Mouse (Mus musculus) forebrain, embryonic 16.5 days (tissue): ENCODE measurements around the gene Dcps. TPM values are rescaled to one million over a fixed set of nuclear protein-coding genes. Genes with fewer than 3 reads are reported as not detected.
A peak's percentile ranks its signal among the peaks of the same experiment; 100 is the strongest.

Experiments used
- ATAC-seq: fragments of 200-750 bp; cut with Nextera tagmentation; 2 replicates; pipeline ENCODE4 v1.8.0; 2017; ENCODE audit warnings: mild to moderate bottlenecking, moderate library complexity
- H3K27ac ChIP-seq: fragments of 300-500 bp; sonication (generic); 2 replicates; pipeline ENCODE4 v1.5.1; 2014; ENCODE audit warnings: low read length, control low read depth
- H3K27me3 ChIP-seq: fragments of 300-500 bp; sonication (generic); replicated peaks from 2 replicates; pipeline ENCODE4 v1.6.1; 2014; ENCODE audit warnings: low read length; ENCODE audit not compliant: control insufficient read depth, insufficient read depth
- H3K36me3 ChIP-seq: fragments of 300-500 bp; sonication (generic); 2 replicates; pipeline ENCODE4 v1.6.1; 2014; ENCODE audit not compliant: control insufficient read depth, insufficient read depth
- H3K4me1 ChIP-seq: fragments of 300-500 bp; sonication (generic); replicated peaks from 2 replicates; pipeline ENCODE4 v1.6.1; 2014; ENCODE audit warnings: low read length; ENCODE audit not compliant: control insufficient read depth, insufficient read depth
- H3K4me2 ChIP-seq: fragments of 300-500 bp; sonication (generic); 2 replicates; pipeline ENCODE4 v1.6.1; 2014; ENCODE audit warnings: mild to moderate bottlenecking, low read length, control low read depth
- H3K4me3 ChIP-seq: fragments of 300-500 bp; sonication (generic); replicated peaks from 2 replicates; pipeline ENCODE4 v1.5.1; 2014; ENCODE audit warnings: mild to moderate bottlenecking, low read length, control low read depth
- H3K9ac ChIP-seq: fragments of 300-500 bp; sonication (generic); replicated peaks from 2 replicates; pipeline ENCODE4 v1.6.1; 2014; ENCODE audit warnings: low read depth, low read length, control low read depth
- H3K9me3 ChIP-seq: fragments of 300-500 bp; sonication (generic); 2 replicates; pipeline ENCODE4 v1.6.1; 2016; ENCODE audit warnings: low read length; ENCODE audit not compliant: control insufficient read depth
- WGBS: fragments of 180-500 bp; shearing (Covaris S2); extraction: QIAGEN DNeasy Blood & Tissue Kit; methylation state at CpG from one replicate; pipeline ENCODE4 v1.1.7; 2014; 5-methylcytosine and 5-hydroxymethylcytosine counted together
- polyA plus RNA-seq: library from polyadenylated mRNA; unstranded; fragments of >200 nt; fragmentation: Nextera tagmentation; extraction: Ambion mirVana; gene quantifications from 2 replicates; pipeline ENCODE4 v1.2.1, GENCODE M21; 2015

Gene Dcps
- polyA plus RNA-seq, 1 experiment from 2014 or later: 80.4 TPM

DNA sequence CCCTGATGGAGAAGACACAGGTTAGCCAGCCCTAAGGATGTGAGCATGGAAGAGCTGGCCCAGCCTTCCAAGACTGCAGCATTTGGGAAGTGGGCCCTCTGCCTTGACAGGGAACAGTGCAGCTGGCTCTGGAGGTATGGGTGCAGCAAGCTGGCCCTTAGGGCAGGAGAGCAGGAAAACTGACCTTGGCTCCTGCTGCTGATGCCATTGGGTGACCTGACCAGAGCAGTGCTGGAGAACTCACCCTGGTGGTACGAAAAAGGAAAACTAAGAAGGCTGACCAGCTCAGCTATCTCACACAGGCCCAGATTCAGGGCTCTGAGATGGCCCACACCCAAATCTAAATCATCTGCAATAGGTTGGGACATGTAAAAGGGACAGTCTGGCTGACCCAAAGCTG, 30.0 kb downstream of the Dcps start:
- H3K4me3 ChIP-seq: no peak overlapping the region
- H3K36me3 ChIP-seq: no peaks in the 10 kb centered on the region
- H3K4me2 ChIP-seq: no peak overlapping the region
- H3K9me3 ChIP-seq: no peaks in the 10 kb centered on the region
- no peaks in the 10 kb centered on the region for H3K4me1 ChIP-seq
- no peaks in the 10 kb centered on the region for H3K27me3 ChIP-seq
- H3K9ac ChIP-seq: no peak overlapping the region
- 84% methylated on average over 1 of the region's 1 CpGs for WGBS
- ATAC-seq: no peak
- H3K27ac ChIP-seq: no peak overlapping the region

DNA sequence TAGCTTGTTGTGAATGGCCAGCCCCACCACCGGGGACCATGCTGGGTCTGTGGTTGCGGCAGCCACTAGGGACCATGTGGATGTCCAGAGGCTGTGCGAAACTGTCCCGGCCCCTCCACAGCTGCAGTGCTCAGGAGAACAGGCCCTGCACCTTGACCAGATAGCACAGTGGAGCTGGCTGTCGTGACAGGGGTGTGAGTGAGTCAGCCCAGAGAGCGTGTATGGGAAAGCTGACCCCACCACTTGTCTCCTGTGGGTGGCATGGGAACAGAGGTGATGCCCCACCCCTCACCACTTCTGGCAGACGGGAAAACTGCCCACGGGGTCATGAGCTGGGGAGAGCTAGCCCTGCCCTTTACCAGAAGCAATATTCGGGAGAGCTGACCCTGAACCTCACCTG, 30.7 kb downstream of the Dcps start:
- Histone ChIP-seq H3K4me1 (no peaks in the 10 kb centered on the region), H3K27ac (no peak overlapping the region), H3K27me3 (no peaks in the 10 kb centered on the region), H3K9ac (no peak overlapping the region), H3K36me3 (no peaks in the 10 kb centered on the region), H3K9me3 (no peaks in the 10 kb centered on the region), H3K4me3 (no peak overlapping the region), H3K4me2 (no peak overlapping the region)
- ATAC-seq: no peak
- 92% methylated on average over 9 of the region's 9 CpGs for WGBS

DNA sequence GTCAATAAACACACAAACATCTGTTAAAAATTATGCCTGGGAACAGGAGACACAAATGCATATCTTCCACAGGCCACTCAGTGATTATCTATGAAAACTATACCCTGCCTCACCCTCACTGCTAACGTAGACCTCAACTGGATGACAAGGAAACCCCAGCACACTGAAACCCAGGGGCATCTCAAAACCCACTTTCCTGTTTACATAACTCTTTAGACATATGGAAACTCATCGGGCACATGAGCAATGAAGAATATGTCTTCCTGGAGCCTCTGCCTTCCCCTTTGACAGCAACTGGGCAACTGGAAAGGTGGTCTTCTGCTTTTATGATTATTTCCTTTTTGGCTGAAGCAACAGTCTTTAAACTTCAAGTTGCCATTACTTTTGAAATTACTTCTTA, 33.6 kb downstream of the Dcps start:
- Histone ChIP-seq H3K27me3 (no peaks in the 10 kb centered on the region), H3K9me3 (no peaks in the 10 kb centered on the region), H3K4me1 (no peaks in the 10 kb centered on the region), H3K9ac (no peak overlapping the region), H3K36me3 (no peaks in the 10 kb centered on the region), H3K27ac (no peak overlapping the region), H3K4me2 (no peak overlapping the region), H3K4me3 (no peak overlapping the region)
- WGBS: 91% methylated on average over 2 of the region's 2 CpGs
- ATAC-seq: no peak

DNA sequence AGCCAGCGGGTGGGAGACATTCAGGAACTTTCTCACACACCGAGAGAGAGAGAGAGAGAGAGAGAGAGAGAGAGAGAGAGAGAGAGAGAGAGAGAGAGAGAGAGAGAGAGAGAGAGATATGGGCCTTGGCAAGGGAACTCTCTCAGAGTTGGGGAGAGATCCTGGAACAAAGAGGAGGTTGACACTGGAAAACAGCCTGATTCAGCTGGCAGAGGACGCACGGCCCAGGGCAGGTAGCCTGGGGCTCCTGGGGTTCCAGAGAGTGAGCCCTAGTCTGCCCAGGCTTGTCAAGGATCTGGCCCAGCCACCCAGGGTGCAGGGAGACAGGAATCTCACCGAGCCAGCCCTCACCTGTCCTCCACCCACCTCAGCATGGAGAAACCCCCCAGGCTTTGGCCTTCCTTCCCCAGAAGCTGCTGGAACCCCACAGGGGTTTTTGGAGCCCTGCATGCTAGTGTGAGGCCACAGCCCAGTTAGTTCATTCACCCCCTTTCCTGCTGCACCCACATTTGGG, 36.6 kb downstream of the Dcps start:
- ATAC-seq: no peak
- H3K27ac ChIP-seq: no peak overlapping the region
- H3K9me3 ChIP-seq: no peaks in the 10 kb centered on the region
- H3K36me3 ChIP-seq: no peaks in the 10 kb centered on the region
- no peak overlapping the region for H3K9ac ChIP-seq
- no peaks in the 10 kb centered on the region for H3K27me3 ChIP-seq
- 68% methylated on average over 5 of the region's 5 CpGs for WGBS
- no peak overlapping the region for H3K4me3 ChIP-seq
- no peak overlapping the region for H3K4me2 ChIP-seq
- no peaks in the 10 kb centered on the region for H3K4me1 ChIP-seq

DNA sequence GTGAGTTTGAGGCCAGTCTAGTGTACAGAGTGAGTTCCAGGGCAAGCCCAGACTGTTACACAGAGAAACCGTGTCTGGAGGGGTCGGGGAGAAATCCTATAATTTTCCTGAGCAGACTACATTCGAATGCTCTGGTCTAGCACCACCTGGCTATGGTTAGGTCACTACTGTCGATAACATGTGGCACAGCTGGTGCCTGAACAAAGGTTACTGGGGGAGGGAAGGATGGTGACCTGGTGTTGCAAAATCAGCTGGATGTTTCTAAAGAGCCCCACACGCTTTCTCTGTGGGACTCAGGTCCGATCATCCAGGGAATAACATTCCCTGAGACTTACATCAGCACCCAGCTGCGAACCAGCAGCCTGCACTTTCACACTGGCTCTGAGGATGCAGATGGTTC, 37.8 kb downstream of the Dcps start:
- no peak overlapping the region for H3K4me3 ChIP-seq
- no peaks in the 10 kb centered on the region for H3K4me1 ChIP-seq
- 90% methylated on average over 7 of the region's 7 CpGs for WGBS
- no peak overlapping the region for H3K4me2 ChIP-seq
- no peaks in the 10 kb centered on the region for H3K36me3 ChIP-seq
- no peak overlapping the region for H3K27ac ChIP-seq
- no peaks in the 10 kb centered on the region for H3K9me3 ChIP-seq
- no peaks in the 10 kb centered on the region for H3K27me3 ChIP-seq
- no peak for ATAC-seq
- no peak overlapping the region for H3K9ac ChIP-seq

DNA sequence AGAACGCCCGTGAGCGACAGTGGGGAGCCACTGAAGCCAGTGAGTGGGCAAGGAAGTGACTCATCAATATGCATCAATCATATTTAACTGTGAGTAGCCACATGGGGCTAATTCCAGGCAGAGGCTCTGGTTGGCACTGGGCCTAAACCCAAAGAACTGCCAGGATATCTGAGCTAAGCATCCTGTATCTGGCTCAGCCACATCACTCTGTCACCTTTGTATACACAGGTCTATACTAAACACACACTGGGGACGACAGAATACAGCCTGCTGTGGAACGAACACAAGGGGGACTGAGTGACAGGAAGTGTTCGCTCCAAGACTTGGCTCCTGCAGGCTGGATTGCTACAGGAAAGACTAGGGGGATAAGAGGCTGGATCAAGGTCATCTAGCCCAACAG, 40.3 kb downstream of the Dcps start:
- Histone ChIP-seq H3K27ac (no peak overlapping the region), H3K4me1 (peaks cover 8% of the 10 kb centered on the region), H3K9ac (no peak overlapping the region), H3K27me3 (no peaks in the 10 kb centered on the region), H3K9me3 (no peaks in the 10 kb centered on the region), H3K36me3 (no peaks in the 10 kb centered on the region), H3K4me2 (no peak overlapping the region), H3K4me3 (no peak overlapping the region)
- WGBS: 73% methylated on average over 6 of the region's 6 CpGs
- no peak for ATAC-seq

DNA sequence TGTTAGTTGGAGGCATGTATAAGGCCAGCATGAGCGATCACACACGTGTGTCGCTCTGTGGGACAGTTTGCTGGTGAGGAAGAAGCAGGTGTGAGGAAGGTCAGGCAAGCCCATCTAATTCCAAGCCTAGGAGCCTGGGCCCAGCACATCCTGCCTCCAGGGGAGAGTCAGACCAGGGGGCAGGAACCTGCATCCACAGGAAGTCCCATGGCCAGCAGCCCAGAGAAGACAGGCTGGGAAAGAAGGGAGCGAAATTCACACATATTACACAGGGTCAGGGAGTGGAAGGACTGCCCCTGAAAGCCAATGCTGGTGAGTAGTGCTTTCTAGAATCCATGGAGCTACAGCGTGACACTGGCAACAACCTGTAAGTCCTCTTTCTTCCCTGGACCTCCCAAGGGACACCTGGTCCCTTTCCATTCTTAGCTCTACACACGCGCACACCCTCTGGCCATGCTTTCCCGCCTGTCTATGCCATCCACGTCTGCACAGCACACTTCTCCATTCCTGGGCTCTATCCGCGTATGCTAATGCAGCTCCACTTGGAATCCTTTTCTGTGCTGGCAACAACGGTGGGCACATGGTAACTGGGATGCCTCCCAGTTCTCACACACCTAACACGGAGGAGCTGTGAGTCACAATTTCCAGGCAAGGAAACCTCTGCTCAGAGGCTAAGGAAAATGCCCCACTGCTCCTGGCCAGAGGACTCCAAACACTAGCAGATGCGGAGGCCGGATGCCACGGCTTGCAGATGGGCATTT, 44.0 kb downstream of the Dcps start:
- WGBS: 72% methylated on average over 16 of the region's 16 CpGs
- Histone ChIP-seq H3K27ac (no peak overlapping the region), H3K9me3 (no peaks in the 10 kb centered on the region), H3K36me3 (no peaks in the 10 kb centered on the region), H3K9ac (no peak overlapping the region), H3K4me3 (no peak overlapping the region), H3K4me2 (no peak overlapping the region), H3K4me1 (peaks cover 8% of the 10 kb centered on the region), H3K27me3 (no peaks in the 10 kb centered on the region)
- peak; percentile 85 for ATAC-seq

DNA sequence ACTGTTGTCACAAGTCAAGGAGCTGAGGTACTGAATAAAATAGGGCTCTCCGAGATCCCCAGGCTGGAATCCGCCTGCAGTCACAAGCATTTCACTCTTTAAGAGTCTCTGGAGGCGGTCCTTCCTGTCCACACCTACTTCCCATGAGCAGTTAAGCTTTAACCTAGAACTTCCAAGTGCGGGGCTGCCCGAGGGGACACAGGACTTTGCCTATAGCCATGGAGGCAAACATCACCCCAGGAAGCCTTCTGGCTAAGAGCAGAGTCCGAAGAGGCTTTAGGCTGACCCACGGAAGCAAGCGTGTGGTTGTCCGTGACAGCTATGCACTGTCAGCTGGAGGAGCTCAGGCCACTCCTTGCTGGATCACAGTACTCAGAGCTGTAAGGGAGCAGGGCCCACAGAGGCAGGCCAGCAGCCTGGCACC, 46.9 kb downstream of the Dcps start:
- 92% methylated on average over 9 of the region's 9 CpGs for WGBS
- Histone ChIP-seq H3K9me3 (no peaks in the 10 kb centered on the region), H3K36me3 (no peaks in the 10 kb centered on the region), H3K4me3 (no peak overlapping the region), H3K9ac (no peak overlapping the region), H3K27me3 (no peaks in the 10 kb centered on the region), H3K4me1 (peaks cover 8% of the 10 kb centered on the region), H3K4me2 (no peak overlapping the region), H3K27ac (no peak overlapping the region)
- ATAC-seq: no peak

DNA sequence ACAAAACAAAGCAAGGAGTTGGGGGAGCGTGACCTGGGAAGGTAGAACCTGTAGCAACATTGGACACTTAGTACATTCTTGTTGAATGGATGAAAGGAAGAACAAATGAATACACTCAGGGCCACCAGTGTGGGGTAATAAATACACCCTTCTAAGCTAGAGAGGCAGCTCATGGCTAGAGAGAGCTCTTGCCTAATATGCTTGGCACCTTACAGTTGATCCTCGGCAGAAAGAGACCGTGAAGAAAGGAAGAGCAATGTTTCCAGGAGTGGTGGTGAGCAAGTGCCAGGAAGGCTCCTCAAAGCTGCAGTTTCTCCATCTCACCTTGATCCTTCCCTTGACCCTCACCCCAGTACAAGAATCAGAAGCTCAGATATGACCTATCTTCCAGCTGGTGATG, 47.3 kb downstream of the Dcps start:
- Histone ChIP-seq H3K9ac (no peak overlapping the region), H3K9me3 (no peaks in the 10 kb centered on the region), H3K4me1 (peaks cover 8% of the 10 kb centered on the region), H3K4me3 (no peak overlapping the region), H3K36me3 (no peaks in the 10 kb centered on the region), H3K27ac (no peak overlapping the region), H3K4me2 (no peak overlapping the region), H3K27me3 (no peaks in the 10 kb centered on the region)
- ATAC-seq: no peak
- 92% methylated on average over 3 of the region's 3 CpGs for WGBS

DNA sequence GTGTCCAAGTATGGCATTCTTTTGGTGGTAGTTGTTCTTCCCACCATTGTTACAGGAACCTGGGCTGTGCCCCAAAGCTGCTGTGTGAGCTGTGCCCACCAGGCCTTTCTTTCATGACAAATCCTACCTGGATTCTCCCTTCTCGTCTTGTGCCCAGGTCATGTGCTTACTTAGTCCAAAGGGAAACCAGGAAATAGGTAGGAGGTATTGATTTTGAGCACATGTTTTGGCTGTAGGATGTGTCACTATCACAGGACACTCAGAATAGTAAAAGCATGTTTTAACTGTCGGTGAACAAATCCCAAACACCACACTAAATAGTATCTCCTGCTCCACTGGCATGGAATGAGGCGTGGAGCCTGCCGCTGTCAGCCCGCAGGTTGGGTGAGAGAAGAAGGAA, 48.3 kb downstream of the Dcps start:
- Histone ChIP-seq H3K9ac (no peak overlapping the region), H3K4me1 (peaks cover 8% of the 10 kb centered on the region), H3K9me3 (no peaks in the 10 kb centered on the region), H3K4me3 (no peak overlapping the region), H3K27me3 (no peaks in the 10 kb centered on the region), H3K4me2 (no peak overlapping the region), H3K36me3 (no peaks in the 10 kb centered on the region), H3K27ac (no peak overlapping the region)
- no peak for ATAC-seq
- WGBS: 95% methylated on average over 5 of the region's 5 CpGs
